Mouse (Mus musculus): ENCODE measurements around the gene Drosha. TPM values are rescaled to one million over a fixed set of nuclear protein-coding genes. Genes with fewer than 3 reads are reported as not detected.

Gene Drosha
- polyA plus RNA-seq, 1 experiment from 2014 or later, result 51.4 TPM

GRCm38 (mm10) chr15:12805071-12805470 is 19.5 kb upstream of the Drosha start:
- H3K27ac ChIP-seq (replicated peaks), result no peak overlapping the region
- no peak for ATAC-seq (ENCODE audit: low FRiP score, low read depth)
- WGBS, result 85% methylated on average over 4 of the region's 4 CpGs
- no peak overlapping the region for H3K4me2 ChIP-seq
- H3K4me3 ChIP-seq, result no peak overlapping the region
- H3K4me1 ChIP-seq (replicated peaks), result no peaks in the 10 kb centered on the region
- no peak overlapping the region for H3K9ac ChIP-seq
- H3K9me3 ChIP-seq, result no peaks in the 10 kb centered on the region
- H3K27me3 ChIP-seq, result no peaks in the 10 kb centered on the region
- H3K36me3 ChIP-seq, result peaks cover 33% of the 10 kb centered on the region

GRCm38 (mm10) chr15:12807088-12807487 is 17.5 kb upstream of the Drosha start:
- WGBS, result 96% methylated on average over 10 of the region's 10 CpGs
- no peaks in the 10 kb centered on the region for H3K9me3 ChIP-seq
- no peak overlapping the region for H3K4me3 ChIP-seq
- H3K9ac ChIP-seq, result no peak overlapping the region
- H3K4me1 ChIP-seq (replicated peaks), result no peaks in the 10 kb centered on the region
- no peak overlapping the region for H3K27ac ChIP-seq (replicated peaks)
- no peaks in the 10 kb centered on the region for H3K27me3 ChIP-seq
- H3K36me3 ChIP-seq, result peaks cover 53% of the 10 kb centered on the region
- H3K4me2 ChIP-seq, result no peak overlapping the region
- no peak for ATAC-seq (ENCODE audit: low FRiP score, low read depth)

- Histone ChIP-seq H3K4me1 (replicated peaks) (no peaks in the 10 kb centered on the region), H3K36me3 (peaks cover 71% of the 10 kb centered on the region), H3K4me2 (no peak overlapping the region), H3K9me3 (no peaks in the 10 kb centered on the region), H3K27me3 (no peaks in the 10 kb centered on the region), H3K9ac (no peak overlapping the region), H3K4me3 (no peak overlapping the region), H3K27ac (replicated peaks) (no peak overlapping the region)
- 95% methylated on average over 6 of the region's 6 CpGs for WGBS
- no peak for ATAC-seq (ENCODE audit: low FRiP score, low read depth)
Measured at GRCm38 (mm10) chr15:12809305-12809704, 15.3 kb upstream of the Drosha start.

DNA sequence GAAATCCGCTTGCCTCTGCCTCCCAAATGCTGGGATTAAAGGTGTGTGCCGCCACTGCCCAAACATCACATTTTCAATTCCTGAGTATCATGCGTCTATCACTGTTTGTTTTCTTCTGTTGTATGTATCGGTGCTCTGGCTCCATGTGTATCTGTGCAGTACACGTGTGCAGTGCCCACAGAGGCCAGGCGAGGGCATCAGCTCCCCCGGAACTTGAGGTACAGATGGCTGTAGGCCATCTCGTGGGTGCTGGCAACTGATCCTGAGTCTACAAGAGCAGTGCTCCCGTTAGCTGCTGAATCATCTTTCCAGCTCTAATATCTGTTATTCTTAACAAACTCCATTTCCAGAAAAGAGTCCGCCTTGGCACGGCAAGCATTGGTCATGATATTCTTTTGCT is 12.0 kb upstream of the Drosha start:
- H3K36me3 ChIP-seq, result peaks cover 90% of the 10 kb centered on the region

DNA sequence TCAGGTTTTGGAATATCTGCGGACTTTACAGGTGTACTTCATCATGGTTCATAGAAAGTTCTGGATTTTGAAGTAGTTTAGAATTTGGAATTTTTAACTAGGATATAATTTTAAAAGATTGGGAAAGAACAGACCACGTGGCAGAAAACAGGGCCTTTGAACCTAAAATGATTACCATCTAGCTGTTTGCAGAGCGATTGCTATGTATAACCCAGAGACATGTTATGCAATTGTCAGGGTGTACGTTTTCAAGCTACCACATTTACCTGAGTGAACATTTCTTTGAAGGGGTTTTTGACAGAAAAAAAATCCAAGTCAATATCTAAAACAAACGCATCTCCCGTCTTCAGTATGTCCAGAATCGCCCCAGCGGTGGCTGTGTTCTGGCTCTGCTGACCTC is 7.0 kb upstream of the Drosha start:
- Histone ChIP-seq H3K27ac (replicated peaks) (no peak overlapping the region), H3K9ac (no peak overlapping the region), H3K27me3 (no peaks in the 10 kb centered on the region), H3K9me3 (no peaks in the 10 kb centered on the region), H3K4me1 (replicated peaks) (no peaks in the 10 kb centered on the region), H3K4me3 (no peak overlapping the region), H3K4me2 (no peak overlapping the region), H3K36me3 (peaks cover 80% of the 10 kb centered on the region)
- ATAC-seq (ENCODE audit: low FRiP score, low read depth), result no peak
- 97% methylated on average over 8 of the region's 8 CpGs for WGBS

More for the DNA sequence above, 12.0 kb upstream of the Drosha start:
- Histone ChIP-seq H3K27me3 (no peaks in the 10 kb centered on the region), H3K27ac (replicated peaks) (no peak overlapping the region), H3K9ac (no peak overlapping the region), H3K4me2 (no peak overlapping the region), H3K9me3 (no peaks in the 10 kb centered on the region), H3K4me3 (no peak overlapping the region), H3K4me1 (replicated peaks) (no peaks in the 10 kb centered on the region)
- WGBS, result 97% methylated on average over 11 of the region's 11 CpGs
- ATAC-seq (ENCODE audit: low FRiP score, low read depth), result no peak

DNA sequence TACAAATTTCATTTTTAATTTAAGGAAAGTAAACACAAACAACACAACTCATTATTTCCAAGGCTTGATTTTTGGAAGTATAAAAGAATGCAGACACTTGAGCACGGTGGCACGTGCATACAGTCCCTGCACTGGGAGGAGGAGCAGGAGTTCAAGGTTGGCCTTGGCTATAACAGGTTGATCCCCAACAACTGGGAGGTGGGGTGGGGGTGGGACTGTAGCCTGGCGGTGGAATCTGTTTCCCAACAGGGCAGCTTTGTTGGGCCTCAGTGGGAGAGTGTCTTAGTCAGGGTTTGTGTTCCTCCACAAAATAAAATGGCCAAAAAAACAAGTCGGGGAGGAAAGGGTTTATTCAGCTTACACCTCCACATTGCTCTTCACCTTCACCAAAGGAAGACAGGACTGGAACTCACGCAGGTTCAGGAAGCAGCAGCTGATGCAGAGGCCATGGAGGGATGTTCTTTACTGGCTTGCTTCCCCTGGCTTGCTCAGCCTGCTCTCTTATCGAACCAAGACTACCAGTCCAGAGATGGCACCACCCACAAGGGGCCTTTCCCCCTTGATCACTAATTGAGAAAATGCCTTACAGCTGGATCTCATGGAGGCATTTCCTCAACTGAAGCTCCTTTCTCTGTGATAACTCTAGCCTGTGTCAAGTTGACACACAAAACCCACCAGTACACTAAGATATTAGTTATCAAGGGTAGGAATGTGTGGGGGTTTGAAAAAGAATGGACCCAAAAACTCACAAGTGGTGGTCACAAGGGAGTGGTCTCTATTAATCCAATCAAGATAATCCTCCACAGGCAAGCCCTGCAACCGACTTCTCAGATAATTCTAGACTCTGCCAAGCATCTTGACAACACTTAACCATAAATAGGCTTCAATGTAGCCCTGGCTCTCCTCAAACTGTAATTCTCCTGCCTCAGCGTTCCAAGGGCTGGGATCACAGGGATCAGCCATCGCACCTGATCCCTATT is 1.9 kb upstream of the Drosha start:
- H3K27ac ChIP-seq (replicated peaks), result no peak overlapping the region
- H3K4me3 ChIP-seq, result no peak overlapping the region
- H3K36me3 ChIP-seq, result peaks cover 41% of the 10 kb centered on the region
- no peak overlapping the region for H3K9ac ChIP-seq
- H3K27me3 ChIP-seq, result no peaks in the 10 kb centered on the region
- 84% methylated on average over 9 of the region's 9 CpGs for WGBS
- no peak overlapping the region for H3K4me2 ChIP-seq
- peaks cover 27% of the 10 kb centered on the region for H3K4me1 ChIP-seq (replicated peaks)
- ATAC-seq (ENCODE audit: low FRiP score, low read depth), result no peak
- H3K9me3 ChIP-seq, result no peaks in the 10 kb centered on the region

DNA sequence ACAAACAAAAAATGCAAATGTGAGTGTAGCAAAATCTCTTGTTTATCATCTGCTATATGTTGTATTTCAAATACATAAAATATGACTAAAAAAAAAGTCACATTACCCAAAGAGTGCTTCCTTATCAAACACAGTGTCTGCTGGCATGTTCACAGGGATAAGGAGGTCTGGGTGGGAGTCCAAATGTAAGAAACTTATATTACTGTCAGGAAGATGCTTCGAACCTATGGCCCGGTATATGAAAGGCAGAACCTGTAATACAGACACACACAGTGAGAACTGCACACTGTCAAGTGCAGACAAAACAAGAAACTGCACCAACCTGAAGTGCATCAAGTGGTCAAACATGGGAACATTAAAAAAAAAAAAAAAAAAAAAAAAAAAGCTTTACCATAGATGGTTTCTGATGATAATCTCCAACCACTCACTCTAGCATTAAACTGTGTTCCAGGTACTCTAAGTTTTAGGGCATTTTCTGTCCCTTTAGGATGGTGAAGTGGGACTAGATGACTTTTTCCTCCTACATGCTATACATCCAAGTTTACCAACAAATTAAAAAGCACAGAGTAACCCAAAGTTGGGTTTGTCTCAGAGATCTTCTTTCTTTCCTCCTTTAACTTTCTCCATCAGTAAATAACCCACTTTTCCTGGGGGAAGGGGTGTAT is 1.0 kb upstream of the Drosha start:
- Histone ChIP-seq H3K9me3 (no peaks in the 10 kb centered on the region), H3K27ac (replicated peaks) (no peak overlapping the region), H3K4me1 (replicated peaks) (peaks cover 27% of the 10 kb centered on the region), H3K4me3 (peak overlapping the region; percentile 78), H3K4me2 (peak overlapping the region; percentile 78), H3K9ac (peak overlapping the region; percentile 78), H3K27me3 (no peaks in the 10 kb centered on the region), H3K36me3 (peaks cover 41% of the 10 kb centered on the region)
- 92% methylated on average over 2 of the region's 2 CpGs for WGBS
- ATAC-seq (ENCODE audit: low FRiP score, low read depth), result no peak

DNA sequence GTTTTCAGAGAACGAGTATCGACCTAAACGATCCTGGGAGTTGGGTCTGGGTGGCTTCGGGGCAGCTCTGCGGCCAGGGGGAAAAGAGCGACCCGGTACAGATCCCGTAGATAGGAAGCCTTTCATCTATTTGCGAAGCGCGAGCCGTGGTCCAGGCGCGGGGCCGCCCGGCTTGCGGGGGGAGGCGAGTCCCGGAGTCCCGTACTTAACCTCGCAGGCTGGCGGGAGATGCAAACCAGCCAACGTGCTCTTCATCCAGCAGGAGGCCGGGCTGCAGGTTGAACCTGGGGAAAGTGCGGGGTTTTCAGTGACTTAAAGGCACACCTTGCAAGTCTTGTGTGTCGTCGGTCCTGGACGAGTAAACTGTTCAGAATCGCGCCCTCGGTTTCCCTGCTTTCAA is 350 bp downstream of the Drosha start:
- Histone ChIP-seq H3K4me1 (replicated peaks) (peaks cover 27% of the 10 kb centered on the region), H3K9me3 (no peaks in the 10 kb centered on the region), H3K27ac (replicated peaks) (peak overlapping the region; percentile 84), H3K9ac (peak overlapping the region; percentile 83), H3K36me3 (peaks cover 41% of the 10 kb centered on the region), H3K27me3 (no peaks in the 10 kb centered on the region), H3K4me2 (peak overlapping the region; percentile 73), H3K4me3 (peak overlapping the region; percentile 78)
- no peak for ATAC-seq (ENCODE audit: low FRiP score, low read depth)
- under 1% methylated on average over 31 of the region's 31 CpGs for WGBS

- H3K27ac ChIP-seq (replicated peaks), result peak overlapping the region; percentile 84; the same call in 1 of the 2 replicates
- 56% methylated on average over 12 of the region's 12 CpGs for WGBS
Measured at GRCm38 (mm10) chr15:12825408-12825807, 793 bp downstream of the Drosha start.

DNA sequence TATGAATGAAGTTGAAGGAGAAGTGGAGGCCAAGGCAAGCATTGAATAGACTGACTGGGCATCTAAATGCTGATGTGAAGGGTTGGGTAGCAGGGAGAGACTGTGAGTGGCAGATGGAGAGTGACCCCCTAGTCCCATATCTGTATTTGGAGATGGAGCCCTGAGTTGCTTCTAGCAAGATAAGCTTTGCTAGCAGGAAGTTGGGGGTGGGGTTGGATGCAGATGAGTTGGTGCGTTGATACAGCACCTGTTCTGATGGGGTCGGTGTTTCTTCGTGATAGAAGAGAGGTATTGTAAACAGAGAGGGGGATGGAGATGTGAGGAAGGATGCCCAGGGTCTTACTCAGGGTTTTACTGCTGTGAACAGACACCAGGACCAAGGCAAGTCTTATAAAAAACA is 5.3 kb downstream of the Drosha start:
- Histone ChIP-seq H3K4me2 (no peak overlapping the region), H3K9me3 (no peaks in the 10 kb centered on the region), H3K27me3 (no peaks in the 10 kb centered on the region), H3K27ac (replicated peaks) (no peak overlapping the region), H3K9ac (no peak overlapping the region), H3K4me1 (replicated peaks) (peaks cover 17% of the 10 kb centered on the region), H3K4me3 (no peak overlapping the region), H3K36me3 (peaks cover 51% of the 10 kb centered on the region)
- ATAC-seq (ENCODE audit: low FRiP score, low read depth), result no peak
- 94% methylated on average over 3 of the region's 3 CpGs for WGBS

More at GRCm38 (mm10) chr15:12825408-12825807, 793 bp downstream of the Drosha start:
- peak overlapping the region; percentile 78 for H3K4me3 ChIP-seq
- peak overlapping the region; percentile 73 for H3K4me2 ChIP-seq
- H3K27me3 ChIP-seq, result no peaks in the 10 kb centered on the region
- ATAC-seq (ENCODE audit: low FRiP score, low read depth), result no peak
- H3K9ac ChIP-seq, result peak overlapping the region; percentile 83
- H3K36me3 ChIP-seq, result peaks cover 40% of the 10 kb centered on the region
- no peaks in the 10 kb centered on the region for H3K9me3 ChIP-seq
- H3K4me1 ChIP-seq (replicated peaks), result peaks cover 27% of the 10 kb centered on the region

GRCm38 (mm10) chr15:12832599-12832998 is 8.0 kb downstream of the Drosha start:
- no peak overlapping the region for H3K27ac ChIP-seq (replicated peaks)
- H3K9ac ChIP-seq, result no peak overlapping the region
- WGBS, result 96% methylated on average over 4 of the region's 4 CpGs
- no peak overlapping the region for H3K4me2 ChIP-seq
- H3K4me1 ChIP-seq (replicated peaks), result no peaks in the 10 kb centered on the region
- no peaks in the 10 kb centered on the region for H3K27me3 ChIP-seq
- H3K36me3 ChIP-seq, result peaks cover 65% of the 10 kb centered on the region
- H3K9me3 ChIP-seq, result no peaks in the 10 kb centered on the region
- no peak for ATAC-seq (ENCODE audit: low FRiP score, low read depth)
- no peak overlapping the region for H3K4me3 ChIP-seq

- Histone ChIP-seq H3K4me3 (no peak overlapping the region), H3K4me1 (replicated peaks) (no peaks in the 10 kb centered on the region), H3K27me3 (no peaks in the 10 kb centered on the region), H3K9me3 (no peaks in the 10 kb centered on the region), H3K27ac (replicated peaks) (no peak overlapping the region), H3K4me2 (no peak overlapping the region), H3K9ac (no peak overlapping the region), H3K36me3 (peaks cover 65% of the 10 kb centered on the region)
- WGBS, result 97% methylated on average over 31 of the region's 31 CpGs
- no peak for ATAC-seq (ENCODE audit: low FRiP score, low read depth)
Measured at GRCm38 (mm10) chr15:12833385-12833784, 8.8 kb downstream of the Drosha start.
